Mouse (Mus musculus): ENCODE data around the gene Olig1. TPM values are rescaled to one million over a fixed set of nuclear protein-coding genes. Genes with fewer than 3 reads are reported as not detected.

The Olig1 gene
- polyA plus RNA-seq, 1 experiment, result not detected

DNA sequence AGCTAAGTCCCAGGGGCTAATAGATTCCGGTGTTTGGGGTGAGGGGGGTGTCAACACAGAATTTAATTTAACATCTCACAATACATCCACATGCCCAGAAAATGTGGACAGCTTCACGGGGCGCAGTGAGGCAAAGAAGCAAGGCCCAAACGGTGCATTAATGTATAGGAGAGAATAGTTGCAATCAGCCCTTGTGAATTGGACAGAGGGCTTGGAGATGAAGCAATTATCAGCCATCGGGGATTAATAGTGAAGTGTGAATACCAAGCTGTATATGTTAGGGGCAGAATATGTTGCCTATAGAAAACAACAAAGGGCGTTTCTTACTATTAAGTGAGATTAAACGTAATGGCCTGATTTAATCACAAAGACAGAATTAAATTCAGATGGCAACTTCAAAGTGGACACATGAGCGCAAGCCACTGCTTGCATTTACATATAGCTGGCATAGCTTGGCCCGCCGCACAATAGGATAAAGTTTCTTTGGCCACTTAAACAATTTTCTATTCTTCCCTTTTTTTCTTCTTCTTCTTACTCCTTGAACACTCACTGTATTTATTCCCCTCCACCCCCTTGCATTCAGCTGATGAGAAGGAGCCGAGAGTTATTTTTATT is 23.3 kb downstream of the Olig1 start:
- Histone ChIP-seq H3K27ac (ENCODE audit: control insufficient read depth, insufficient read depth, low read depth, low read length, poor library complexity) (no peak overlapping the region), H3K4me3 (replicated peaks; ENCODE audit: control insufficient read depth, low read depth, low read length) (no peak overlapping the region), H3K4me1 (ENCODE audit: control insufficient read depth, insufficient read depth, low read length) (no peaks in the 10 kb centered on the region)
- WGBS, result 80% methylated on average over 11 of the region's 11 CpGs
- no peak for TF ChIP-seq POLR2A (IDR thresholded peaks at IDR 0.05; ENCODE audit: borderline replicate concordance, control insufficient read depth, low read depth, low read length)
- TF ChIP-seq CTCF (IDR thresholded peaks at IDR 0.05; ENCODE audit: control insufficient read depth, insufficient read depth, low read length), result no peak

GRCm38 (mm10) chr16:91297726-91298125 is 28.2 kb downstream of the Olig1 start:
- WGBS, result 18% methylated on average over 4 of the region's 4 CpGs
- TF ChIP-seq CTCF (IDR thresholded peaks at IDR 0.05; ENCODE audit: control insufficient read depth, insufficient read depth, low read length) (no peak), POLR2A (IDR thresholded peaks at IDR 0.05; ENCODE audit: borderline replicate concordance, control insufficient read depth, low read depth, low read length) (no peak)
- Histone ChIP-seq H3K4me3 (replicated peaks; ENCODE audit: control insufficient read depth, low read depth, low read length) (no peak overlapping the region), H3K27ac (ENCODE audit: control insufficient read depth, insufficient read depth, low read depth, low read length, poor library complexity) (no peak overlapping the region), H3K4me1 (ENCODE audit: control insufficient read depth, insufficient read depth, low read length) (no peaks in the 10 kb centered on the region)

DNA sequence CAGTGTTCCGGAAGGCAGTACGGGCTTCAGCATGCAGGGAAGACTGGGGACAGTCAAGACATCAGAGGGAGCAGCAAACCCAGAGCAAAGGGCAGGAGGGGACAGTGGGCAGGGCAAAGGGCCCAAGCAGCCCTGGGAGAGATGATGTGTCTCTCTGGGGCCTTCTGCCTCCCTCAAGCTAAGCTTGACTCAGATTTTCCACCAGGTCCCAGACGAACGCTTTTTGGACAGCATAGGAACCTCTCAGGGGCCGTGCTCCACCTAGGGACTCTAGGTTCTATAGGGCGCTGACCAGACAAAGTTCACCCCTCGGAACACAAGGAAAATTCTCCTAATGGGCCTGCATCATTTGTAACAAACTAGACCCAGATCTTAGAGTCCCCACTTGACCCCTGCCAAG is 29.8 kb downstream of the Olig1 start:
- Histone ChIP-seq H3K27ac (ENCODE audit: control insufficient read depth, insufficient read depth, low read depth, low read length, poor library complexity) (no peak overlapping the region), H3K4me3 (replicated peaks; ENCODE audit: control insufficient read depth, low read depth, low read length) (no peak overlapping the region), H3K4me1 (ENCODE audit: control insufficient read depth, insufficient read depth, low read length) (peaks cover 2% of the 10 kb centered on the region; the same call in 1 of the 2 replicates)
- WGBS, result 81% methylated on average over 7 of the region's 7 CpGs
- TF ChIP-seq CTCF (IDR thresholded peaks at IDR 0.05; ENCODE audit: control insufficient read depth, insufficient read depth, low read length), result no peak
- no peak for TF ChIP-seq POLR2A (IDR thresholded peaks at IDR 0.05; ENCODE audit: borderline replicate concordance, control insufficient read depth, low read depth, low read length)

DNA sequence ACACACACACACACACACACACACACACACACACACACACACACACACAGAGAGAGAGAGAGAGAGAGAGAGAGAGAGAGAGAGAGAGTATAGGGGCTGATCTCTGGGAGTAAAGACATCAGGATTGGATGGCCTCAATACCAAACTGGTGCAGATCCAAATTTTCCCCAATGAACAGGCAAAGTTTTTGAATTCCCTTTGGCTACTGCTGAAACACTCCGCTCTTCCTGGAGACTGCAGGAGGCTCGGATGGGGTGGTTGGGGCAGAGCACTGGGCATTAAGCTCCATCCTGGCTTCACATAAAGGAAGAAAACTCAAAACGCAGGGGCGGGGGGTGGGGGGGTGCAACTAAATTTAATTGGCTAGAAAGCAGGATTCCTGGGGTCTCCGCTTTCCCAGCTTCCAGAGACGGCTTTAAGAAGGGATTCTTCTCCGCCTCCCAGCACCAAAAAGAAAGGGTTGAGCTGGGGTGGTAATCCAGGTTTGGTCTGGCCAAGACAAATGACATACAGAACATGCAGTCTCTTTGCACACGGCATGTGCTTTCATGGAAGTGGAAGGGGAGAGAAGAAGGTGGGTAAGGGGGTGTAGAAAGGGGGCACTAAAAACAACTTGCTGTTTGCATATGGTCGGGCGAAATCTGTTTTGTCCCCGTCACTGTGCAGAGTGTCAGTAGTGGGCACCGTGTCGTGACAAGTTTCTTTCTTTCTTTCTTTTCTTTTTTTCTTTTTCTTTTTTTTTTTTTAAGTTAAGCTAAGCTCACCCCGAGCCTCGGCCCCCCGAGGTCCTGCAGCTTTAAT is 31.3 kb downstream of the Olig1 start:
- H3K4me3 ChIP-seq (replicated peaks; ENCODE audit: control insufficient read depth, low read depth, low read length), result no peak overlapping the region
- TF ChIP-seq POLR2A (IDR thresholded peaks at IDR 0.05; ENCODE audit: borderline replicate concordance, control insufficient read depth, low read depth, low read length) (no peak), CTCF (IDR thresholded peaks at IDR 0.05; ENCODE audit: control insufficient read depth, insufficient read depth, low read length) (no peak)
- 58% methylated on average over 16 of the region's 16 CpGs for WGBS
- H3K27ac ChIP-seq (ENCODE audit: control insufficient read depth, insufficient read depth, low read depth, low read length, poor library complexity), result no peak overlapping the region
- peaks cover 2% of the 10 kb centered on the region; the same call in 1 of the 2 replicates for H3K4me1 ChIP-seq (ENCODE audit: control insufficient read depth, insufficient read depth, low read length)

GRCm38 (mm10) chr16:91301454-91301853 is 31.9 kb downstream of the Olig1 start:
- Histone ChIP-seq H3K4me3 (replicated peaks; ENCODE audit: control insufficient read depth, low read depth, low read length) (no peak overlapping the region), H3K4me1 (ENCODE audit: control insufficient read depth, insufficient read depth, low read length) (peaks cover 2% of the 10 kb centered on the region; the same call in 1 of the 2 replicates), H3K27ac (ENCODE audit: control insufficient read depth, insufficient read depth, low read depth, low read length, poor library complexity) (no peak overlapping the region)
- TF ChIP-seq POLR2A (IDR thresholded peaks at IDR 0.05; ENCODE audit: borderline replicate concordance, control insufficient read depth, low read depth, low read length), result no peak
- 68% methylated on average over 18 of the region's 18 CpGs for WGBS

- H3K4me3 ChIP-seq (replicated peaks; ENCODE audit: control insufficient read depth, low read depth, low read length), result no peak overlapping the region
- H3K27ac ChIP-seq (ENCODE audit: control insufficient read depth, insufficient read depth, low read depth, low read length, poor library complexity), result no peak overlapping the region; the same call in 1 of the 2 replicates
- 64% methylated on average over 26 of the region's 26 CpGs for WGBS
- no peak for TF ChIP-seq CTCF (IDR thresholded peaks at IDR 0.05; ENCODE audit: control insufficient read depth, insufficient read depth, low read length)
- TF ChIP-seq POLR2A (IDR thresholded peaks at IDR 0.05; ENCODE audit: borderline replicate concordance, control insufficient read depth, low read depth, low read length), result no peak
- peaks cover 2% of the 10 kb centered on the region; the same call in 1 of the 2 replicates for H3K4me1 ChIP-seq (ENCODE audit: control insufficient read depth, insufficient read depth, low read length)
These were observed 34.5 kb downstream of the Olig1 start for GRCm38 (mm10) chr16:91303776-91304709.

- Histone ChIP-seq H3K4me1 (ENCODE audit: control insufficient read depth, insufficient read depth, low read length) (peaks cover 2% of the 10 kb centered on the region; the same call in 1 of the 2 replicates), H3K27ac (ENCODE audit: control insufficient read depth, insufficient read depth, low read depth, low read length, poor library complexity) (no peak overlapping the region), H3K4me3 (replicated peaks; ENCODE audit: control insufficient read depth, low read depth, low read length) (no peak overlapping the region)
- TF ChIP-seq POLR2A (IDR thresholded peaks at IDR 0.05; ENCODE audit: borderline replicate concordance, control insufficient read depth, low read depth, low read length) (no peak), CTCF (IDR thresholded peaks at IDR 0.05; ENCODE audit: control insufficient read depth, insufficient read depth, low read length) (no peak)
- WGBS, result 79% methylated on average over 16 of the region's 16 CpGs
These were observed 36.0 kb downstream of the Olig1 start for GRCm38 (mm10) chr16:91305512-91306111.
